Mouse (Mus musculus) liver, adult 2 months (tissue): ENCODE measurements around the gene Serpina16. TPM values are rescaled to one million over a fixed set of nuclear protein-coding genes. Genes with fewer than 3 reads are reported as not detected.
A peak's percentile ranks its signal among the peaks of the same experiment; 100 is the strongest.

Experiments used
- DNase-seq: peaks from one replicate; pipeline ENCODE4 v3.0.0-alpha.2; 2011; ENCODE audit warnings: low read depth, low spot score; ENCODE audit errors: extremely low read depth
- H3K27ac ChIP-seq: fragments of 200-500 bp; replicated peaks from 2 replicates; pipeline ENCODE4 v1.5.1; 2012; ENCODE audit warnings: low read depth, mild to moderate bottlenecking, control low read depth, inconsistent platforms, low read length; ENCODE audit not compliant: insufficient read depth
- H3K27me3 ChIP-seq: fragments of 200-500 bp; 2 replicates; pipeline ENCODE4 v1.6.1; 2012; ENCODE audit warnings: mild to moderate bottlenecking, moderate library complexity, low read length, inconsistent platforms; ENCODE audit not compliant: control insufficient read depth, insufficient read depth
- H3K36me3 ChIP-seq: fragments of 200-500 bp; 2 replicates; pipeline ENCODE4 v1.6.1; 2012; ENCODE audit warnings: low read length, inconsistent platforms; ENCODE audit not compliant: control insufficient read depth, insufficient read depth
- H3K4me1 ChIP-seq: fragments of 200-500 bp; 2 replicates; pipeline ENCODE4 v1.6.1; 2011; ENCODE audit warnings: low read length; ENCODE audit not compliant: control insufficient read depth, insufficient read depth
- H3K4me3 ChIP-seq: fragments of 200-500 bp; 2 replicates; pipeline ENCODE4 v1.5.1; 2011; ENCODE audit warnings: low read depth, mild to moderate bottlenecking, control low read depth, low read length, moderate library complexity; ENCODE audit not compliant: insufficient read depth
- H3K79me2 ChIP-seq: fragments of 200-500 bp; 2 replicates; pipeline ENCODE4 v1.6.1; 2012; ENCODE audit warnings: inconsistent platforms, mild to moderate bottlenecking, low read length, moderate library complexity; ENCODE audit not compliant: control insufficient read depth, insufficient read depth
- H3K9ac ChIP-seq: fragments of 200-500 bp; 2 replicates; pipeline ENCODE4 v1.6.1; 2012; ENCODE audit warnings: low read depth, mild to moderate bottlenecking, control low read depth, inconsistent platforms, low read length
- CTCF ChIP-seq: fragments of 200-500 bp; IDR thresholded peaks from 2 replicates; pipeline ENCODE4 v1.5.1; 2011; ENCODE audit warnings: low read depth, low read length, control low read depth
- POLR2A ChIP-seq: fragments of 200-500 bp; IDR thresholded peaks from 2 replicates; pipeline ENCODE4 v1.6.1; 2011; ENCODE audit warnings: low read length, control low read depth; ENCODE audit not compliant: insufficient read depth; ENCODE audit errors: extremely low read depth
- WGBS: fragments of 180-500 bp; shearing (Covaris S2); methylation state at CpG from one replicate; pipeline ENCODE4 v1.1.7; 2018; 5-methylcytosine and 5-hydroxymethylcytosine counted together
- polyA plus RNA-seq: library from polyadenylated mRNA; depleted of rRNA; stranded (reverse); fragments of >200 nt; gene quantifications from 2 replicates; pipeline ENCODE4 v1.2.3, GENCODE M21; 2012; rRNA removed
- total RNA-seq: library from RNA; depleted of rRNA; stranded (reverse); fragments of >200 nt; gene quantifications from 2 replicates; pipeline ENCODE4 v1.2.3, GENCODE M21; 2014; rRNA removed

Gene Serpina16
- not detected in 2 replicates for total RNA-seq
- polyA plus RNA-seq: not detected in 2 replicates

DNA sequence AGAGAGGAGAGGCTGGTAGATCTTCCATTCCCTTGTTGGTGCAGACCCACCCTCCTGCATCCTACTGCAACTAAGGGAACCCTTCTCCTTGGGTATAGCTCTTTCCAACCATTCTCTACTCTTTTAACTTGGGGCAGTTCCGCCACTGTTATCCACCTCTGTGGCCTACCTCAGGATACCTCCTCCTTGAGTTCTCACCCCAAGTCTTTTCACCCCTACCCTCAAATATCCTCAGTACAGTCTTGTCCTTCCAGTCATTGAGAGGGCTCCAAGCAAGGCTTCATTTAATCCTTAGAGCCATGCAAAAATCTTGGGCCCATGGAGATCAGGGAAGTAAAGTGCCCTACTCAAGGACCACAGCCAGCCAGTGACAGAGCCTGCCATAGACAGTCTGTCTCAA lies at the start of gene Serpina16:
Serpina16 (minus strand) TSS at position 101 of the 400 bp plus-strand sequence.
- Histone ChIP-seq H3K4me1 (peaks cover 7% of the 10 kb centered on the region), H3K36me3 (no peaks in the 10 kb centered on the region), H3K27ac (no peak within 1 kb of the TSS), H3K27me3 (no peaks in the 10 kb centered on the region), H3K79me2 (no peaks in the 10 kb centered on the region), H3K9ac (no peak within 1 kb of the TSS), H3K4me3 (no peak within 1 kb of the TSS)
- TF ChIP-seq POLR2A: no peak
- no peak for TF ChIP-seq CTCF
- 100% methylated on average over 1 of the region's 1 CpGs for WGBS
- no peak for DNase-seq

GRCm38 (mm10) chr12:103711537-103711936 lies 35.6 kb upstream of the Serpina16 start:
- DNase-seq: peak; percentile 51

DNA sequence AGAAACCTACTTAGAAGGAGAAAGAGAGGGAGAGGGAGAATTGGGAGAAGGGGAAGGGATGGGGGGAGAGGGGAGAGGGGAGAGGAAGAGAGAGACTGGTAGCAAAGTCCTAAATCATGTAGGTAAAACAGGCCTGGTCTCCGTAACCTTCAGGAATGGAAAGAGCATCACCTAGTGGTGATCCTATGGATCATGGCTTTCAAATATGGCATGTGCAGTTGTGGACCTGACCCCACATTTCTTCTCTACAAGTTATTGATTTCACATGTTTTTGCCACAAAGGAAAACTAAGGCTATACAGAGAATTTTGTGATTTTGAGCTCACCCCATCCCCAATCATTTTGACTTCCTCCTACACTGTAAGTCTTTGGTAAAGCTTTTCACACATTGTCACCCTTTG lies 34.5 kb upstream of the Serpina16 start:
- H3K36me3 ChIP-seq: no peaks in the 10 kb centered on the region
- H3K9ac ChIP-seq: no peak overlapping the region
- WGBS: 36% methylated on average over 1 of the region's 1 CpGs
- H3K27ac ChIP-seq: no peak overlapping the region
- no peak for TF ChIP-seq POLR2A
- TF ChIP-seq CTCF: peak; percentile 50
- H3K27me3 ChIP-seq: no peaks in the 10 kb centered on the region
- H3K4me1 ChIP-seq: peaks cover 7% of the 10 kb centered on the region; the same call in 1 of the 2 replicates
- no peaks in the 10 kb centered on the region for H3K79me2 ChIP-seq
- DNase-seq: peak; percentile 57
- H3K4me3 ChIP-seq: no peak overlapping the region

More at GRCm38 (mm10) chr12:103711537-103711936, 35.6 kb upstream of the Serpina16 start:
- Histone ChIP-seq H3K4me3 (no peak overlapping the region), H3K36me3 (no peaks in the 10 kb centered on the region), H3K27ac (no peak overlapping the region), H3K27me3 (no peaks in the 10 kb centered on the region), H3K4me1 (no peaks in the 10 kb centered on the region), H3K79me2 (no peaks in the 10 kb centered on the region), H3K9ac (no peak overlapping the region)
- 61% methylated on average over 3 of the region's 3 CpGs for WGBS
- TF ChIP-seq CTCF: peak; percentile 77
- no peak for TF ChIP-seq POLR2A

GRCm38 (mm10) chr12:103706113-103706512 lies 30.2 kb upstream of the Serpina16 start:
- 12% methylated on average over 4 of the region's 4 CpGs for WGBS
- Histone ChIP-seq H3K27ac (no peak overlapping the region), H3K4me3 (no peak overlapping the region), H3K4me1 (peaks cover 10% of the 10 kb centered on the region; the same call in 1 of the 2 replicates), H3K9ac (no peak overlapping the region), H3K36me3 (no peaks in the 10 kb centered on the region), H3K27me3 (no peaks in the 10 kb centered on the region), H3K79me2 (no peaks in the 10 kb centered on the region)
- TF ChIP-seq CTCF: no peak
- no peak for TF ChIP-seq POLR2A
- DNase-seq: peak; percentile 71

- Histone ChIP-seq H3K27me3 (no peaks in the 10 kb centered on the region), H3K9ac (no peak overlapping the region), H3K4me1 (peaks cover 10% of the 10 kb centered on the region; the same call in 1 of the 2 replicates), H3K27ac (no peak overlapping the region), H3K79me2 (no peaks in the 10 kb centered on the region), H3K36me3 (no peaks in the 10 kb centered on the region), H3K4me3 (no peak overlapping the region)
- peak; percentile 82 for DNase-seq
- 16% methylated on average over 2 of the region's 2 CpGs for WGBS
- TF ChIP-seq CTCF: no peak
- no peak for TF ChIP-seq POLR2A
Measured at GRCm38 (mm10) chr12:103705547-103705946, 29.6 kb upstream of the Serpina16 start.

DNA sequence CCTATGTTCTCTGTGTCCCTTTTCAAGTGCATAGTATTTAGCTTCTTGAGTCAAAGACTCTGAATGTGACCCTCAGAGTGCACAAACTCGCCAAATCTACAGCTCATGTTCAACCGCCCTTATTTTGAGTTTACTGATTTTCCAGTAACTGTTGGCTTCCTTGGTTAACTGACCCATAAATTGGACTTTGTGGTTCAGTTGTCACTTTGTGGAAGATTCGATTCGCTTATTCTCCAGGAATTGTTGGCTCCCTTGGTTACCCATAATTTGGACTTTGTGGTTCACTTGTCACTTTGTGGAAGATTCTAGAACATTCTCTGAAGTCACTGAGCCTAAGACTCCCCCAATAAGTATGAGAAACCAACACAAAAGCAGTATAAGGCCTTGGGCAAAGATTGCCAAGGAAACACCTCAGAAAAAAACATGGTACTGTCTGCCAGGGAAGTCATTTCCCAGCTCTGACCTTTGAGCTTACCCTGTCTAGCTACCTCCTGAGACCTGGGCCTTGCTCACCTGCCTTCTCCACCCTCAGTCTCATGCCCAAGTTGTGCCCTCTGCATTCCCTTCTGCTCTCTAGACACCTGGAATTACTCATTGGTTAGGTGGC lies 24.3 kb upstream of the Serpina16 start:
- Histone ChIP-seq H3K4me3 (no peak overlapping the region), H3K4me1 (peaks cover 2% of the 10 kb centered on the region; the same call in 1 of the 2 replicates), H3K36me3 (no peaks in the 10 kb centered on the region), H3K9ac (no peak overlapping the region), H3K27ac (no peak overlapping the region), H3K27me3 (no peaks in the 10 kb centered on the region), H3K79me2 (no peaks in the 10 kb centered on the region)
- no peak for DNase-seq
- TF ChIP-seq POLR2A: no peak
- TF ChIP-seq CTCF: no peak
- WGBS: 83% methylated on average over 4 of the region's 4 CpGs
